Mouse (Mus musculus) thymus, postnatal 14 days (tissue): ENCODE data around the gene Cyp4f15.
A peak's percentile ranks its signal among the peaks of the same experiment; 100 is the strongest.
"Not testable (repeated sequence)": the region's sequence is repeated elsewhere in the genome, so short reads cannot be mapped to it uniquely, and the experiment has no call there.

Experiments
- DNase-seq: peaks from one replicate; pipeline ENCODE4 v3.0.0; 2021

The Cyp4f15 gene

DNA sequence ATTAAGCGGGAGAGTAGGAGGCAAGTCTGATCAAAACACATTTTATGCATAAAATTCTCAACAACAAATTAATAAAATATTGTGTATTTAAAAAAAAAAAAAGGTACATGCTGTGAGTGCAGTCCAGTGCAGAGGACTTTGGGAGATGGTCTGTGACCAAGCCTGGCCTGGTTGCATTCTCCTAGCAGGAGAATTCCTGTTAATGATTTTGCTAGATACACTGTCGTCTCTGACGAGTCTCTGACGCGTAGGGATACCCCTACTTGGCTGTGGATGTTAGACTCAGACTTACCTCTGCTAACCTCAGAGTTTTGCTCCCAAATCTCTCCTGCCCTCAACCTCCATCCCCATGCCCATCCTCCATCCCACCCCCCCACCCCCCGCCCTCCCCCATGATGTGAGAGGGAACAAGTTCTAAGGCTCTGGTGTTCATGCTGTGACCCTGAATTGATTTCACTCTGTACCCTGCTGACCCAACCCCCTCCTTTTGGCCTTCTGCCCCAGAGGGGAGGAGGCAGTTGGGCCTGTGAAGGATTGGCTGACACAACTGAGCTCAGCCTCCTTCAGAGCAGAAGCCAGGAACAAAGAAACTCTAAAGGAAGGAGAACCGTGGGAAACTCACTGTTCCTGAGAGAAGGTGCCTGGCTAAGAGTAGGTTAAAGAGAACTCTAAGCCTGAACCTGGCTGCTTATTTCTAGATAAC, at the start of gene Cyp4f15:
Gene Cyp4f15, plus strand, starts transcription at position 580 of the 703 bp plus-strand sequence.
- DNase-seq = no peak

DNA sequence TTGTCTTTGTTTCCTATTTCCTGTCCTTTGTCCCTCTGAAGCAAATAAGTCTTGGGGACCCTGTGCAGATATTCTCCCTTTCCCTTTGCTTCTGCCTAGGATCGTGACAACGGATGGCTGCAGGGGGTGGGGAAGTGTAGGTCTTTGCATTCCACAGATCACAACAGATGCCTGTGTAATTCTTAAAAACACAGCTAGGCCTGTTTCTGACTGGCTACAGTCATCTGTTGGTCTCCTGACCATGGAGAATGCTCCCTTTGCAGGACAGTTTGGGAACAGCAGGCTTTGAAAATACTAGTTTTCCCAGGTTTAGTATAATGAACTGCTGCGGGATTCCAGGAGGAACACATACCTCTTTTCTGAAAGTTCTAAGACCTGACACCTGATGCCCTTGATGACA, 49.1 kb upstream of the Cyp4f15 start:
- no peak for DNase-seq

DNA sequence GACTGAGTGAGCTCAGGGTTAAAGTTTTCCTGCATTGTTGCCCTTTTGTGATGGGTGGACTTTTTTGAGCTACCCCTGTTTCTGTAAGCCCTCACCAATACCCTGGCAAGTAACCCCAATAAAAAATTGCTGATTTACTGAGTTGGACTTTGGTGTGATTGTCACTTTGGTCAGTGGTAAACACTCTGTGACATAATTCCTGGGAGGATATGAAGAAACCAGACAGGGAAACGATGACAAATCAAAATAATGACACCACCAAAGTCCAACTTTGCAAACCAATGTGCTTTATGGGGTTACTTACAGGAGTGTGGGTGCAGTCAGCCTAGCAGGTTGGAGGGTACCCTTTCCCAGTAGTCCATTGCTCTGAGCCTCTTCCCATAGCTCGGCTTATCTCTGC, 48.3 kb upstream of the Cyp4f15 start:
- DNase-seq = no peak

DNA sequence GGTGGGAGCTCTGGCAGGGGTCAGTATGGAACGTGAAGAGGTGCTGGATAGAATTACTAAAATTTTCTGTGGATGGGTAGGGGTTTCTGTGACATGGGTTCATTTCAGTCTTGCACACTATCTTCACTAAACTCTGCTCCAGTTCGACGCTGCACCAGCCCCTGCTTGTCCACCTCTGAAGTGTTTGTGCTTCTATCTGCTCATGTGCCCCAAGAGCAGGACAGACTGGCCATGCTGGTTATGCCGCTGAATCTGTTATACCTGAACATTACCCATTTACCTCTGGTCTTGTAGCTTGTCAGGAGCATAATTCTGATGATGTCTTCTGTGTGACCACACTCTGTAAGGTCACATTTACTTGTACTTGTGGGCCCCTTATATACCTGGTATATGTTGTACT, 38.8 kb upstream of the Cyp4f15 start:
- DNase-seq = no peak

DNA sequence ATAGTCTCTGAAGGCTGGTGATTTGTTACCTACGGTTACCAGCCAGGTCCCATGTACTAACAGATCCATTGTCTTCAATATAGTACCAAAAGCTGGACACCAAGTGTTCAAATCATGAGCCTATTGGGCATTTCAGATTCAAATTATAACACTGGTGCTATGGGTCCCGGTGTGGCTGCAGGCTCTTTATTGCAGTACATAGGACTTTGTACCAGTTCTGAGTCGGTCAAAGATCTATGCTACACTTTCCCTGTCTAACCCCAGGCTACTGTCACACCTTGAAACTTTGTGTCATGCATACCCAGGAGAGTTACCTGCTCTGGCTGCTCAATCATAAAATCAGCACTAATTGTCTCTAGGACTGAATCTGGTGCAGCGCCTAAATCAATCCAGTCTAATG, 31.6 kb upstream of the Cyp4f15 start:
- no peak for DNase-seq

DNA sequence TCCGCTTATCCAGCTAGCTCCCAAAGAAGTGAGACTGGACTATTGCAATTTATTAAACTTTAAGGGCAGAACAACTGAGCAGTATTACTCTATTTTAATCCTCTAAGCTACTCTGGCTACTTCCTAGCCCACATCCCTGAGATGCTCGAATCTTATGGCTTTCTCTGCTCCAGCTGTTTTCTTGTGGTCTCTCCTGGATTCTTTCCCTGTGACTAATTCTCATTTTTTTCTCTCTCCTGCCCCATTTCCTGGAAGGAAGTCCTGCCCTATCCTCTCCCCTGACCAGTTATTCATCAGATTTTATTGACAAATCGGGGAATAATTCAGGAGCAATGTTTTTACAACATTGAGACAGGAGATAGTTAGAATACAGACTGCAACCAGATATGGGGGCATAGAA, 28.4 kb upstream of the Cyp4f15 start:
- DNase-seq = no peak

DNA sequence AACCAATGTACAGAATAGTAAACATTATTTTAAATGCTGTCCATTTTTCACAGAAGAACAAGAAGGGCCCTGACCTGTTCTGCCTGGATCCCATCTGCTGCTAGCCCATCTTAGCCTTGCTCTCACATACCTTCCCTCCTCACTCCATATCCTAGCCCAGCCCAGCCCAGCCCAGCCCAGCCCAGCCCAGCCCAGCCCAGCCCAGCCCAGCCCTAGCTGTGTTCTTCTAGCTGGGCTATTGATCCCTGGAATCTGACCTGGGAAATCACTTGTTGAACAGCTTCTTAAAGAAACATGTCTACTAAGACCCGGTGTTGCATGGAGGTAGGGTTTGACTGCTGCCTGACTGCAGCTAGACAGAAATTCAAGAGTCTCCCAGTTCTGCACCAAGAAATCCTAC, 27.2 kb upstream of the Cyp4f15 start:
- no peak for DNase-seq

DNA sequence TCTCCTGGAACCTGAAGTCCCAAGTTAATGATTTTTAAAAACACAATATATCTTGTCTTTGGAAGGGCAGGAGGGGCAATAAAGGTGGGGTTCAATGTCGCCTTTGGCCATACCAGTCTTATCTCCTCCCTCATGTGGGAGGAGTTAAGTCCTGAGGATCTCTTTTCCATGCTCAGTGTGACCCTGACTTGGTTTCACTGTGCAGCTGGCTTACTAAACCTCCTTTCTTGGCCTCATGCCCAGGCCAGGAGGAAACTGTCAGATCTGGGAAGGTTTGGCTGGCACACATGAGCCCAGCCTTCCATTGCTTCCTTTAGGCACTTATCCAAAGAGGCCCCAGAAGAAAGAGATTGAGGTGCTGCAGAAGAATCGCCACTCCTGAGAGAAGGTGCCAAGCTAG, 26.7 kb upstream of the Cyp4f15 start, which contains the start of gene Cyp4f40:
Gene Cyp4f40, plus strand, starts transcription at position 189 of the 400 bp plus-strand sequence.
- DNase-seq = no peak

DNA sequence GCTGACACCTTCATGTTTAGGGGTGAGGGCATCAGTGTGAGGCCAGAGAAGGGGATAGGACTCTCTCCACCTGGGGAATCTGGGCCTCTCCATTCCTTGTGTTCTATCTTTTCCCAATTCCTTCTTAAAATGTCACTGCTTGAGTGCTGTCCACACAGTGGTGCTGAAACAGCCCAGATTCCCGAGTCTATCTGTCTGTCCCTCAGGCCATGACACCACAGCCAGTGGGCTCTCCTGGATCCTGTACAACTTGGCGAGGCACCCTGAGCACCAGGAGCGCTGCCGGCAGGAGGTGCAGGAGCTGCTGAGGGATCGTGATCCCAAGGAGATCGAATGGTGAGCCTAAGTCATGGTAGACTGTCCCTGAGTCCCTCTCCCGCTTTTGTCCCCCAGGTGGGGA, 11.5 kb upstream of the Cyp4f15 start:
- DNase-seq = no peak

DNA sequence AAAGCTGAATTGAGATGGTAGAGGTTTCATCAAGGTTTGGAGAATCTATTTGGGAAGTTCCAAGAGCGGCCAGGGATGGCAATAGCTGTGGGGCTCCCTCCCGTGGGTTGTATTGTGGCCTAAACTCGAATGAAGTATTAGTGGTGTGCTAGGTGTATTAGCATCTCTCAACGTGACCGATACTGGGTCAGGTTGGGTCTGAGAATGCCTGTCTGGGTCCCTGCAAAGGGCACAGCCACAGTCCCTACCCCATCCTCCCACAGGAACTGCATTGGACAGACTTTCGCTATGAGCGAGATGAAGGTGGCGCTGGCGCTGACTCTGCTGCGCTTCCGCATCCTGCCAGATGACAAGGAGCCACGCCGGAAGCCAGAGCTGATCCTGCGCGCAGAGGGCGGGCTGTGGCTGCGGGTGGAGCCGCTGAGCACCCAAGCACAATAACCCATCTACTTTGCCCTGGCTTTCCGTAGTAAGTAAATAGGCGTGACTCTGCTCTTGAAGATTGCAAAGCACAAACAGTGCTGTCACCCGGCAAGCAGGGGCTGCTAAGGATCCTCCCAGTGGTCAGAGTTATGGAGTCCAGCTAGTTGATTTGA, 9.3 kb upstream of the Cyp4f15 start:
- DNase-seq = peak; percentile 42

DNA sequence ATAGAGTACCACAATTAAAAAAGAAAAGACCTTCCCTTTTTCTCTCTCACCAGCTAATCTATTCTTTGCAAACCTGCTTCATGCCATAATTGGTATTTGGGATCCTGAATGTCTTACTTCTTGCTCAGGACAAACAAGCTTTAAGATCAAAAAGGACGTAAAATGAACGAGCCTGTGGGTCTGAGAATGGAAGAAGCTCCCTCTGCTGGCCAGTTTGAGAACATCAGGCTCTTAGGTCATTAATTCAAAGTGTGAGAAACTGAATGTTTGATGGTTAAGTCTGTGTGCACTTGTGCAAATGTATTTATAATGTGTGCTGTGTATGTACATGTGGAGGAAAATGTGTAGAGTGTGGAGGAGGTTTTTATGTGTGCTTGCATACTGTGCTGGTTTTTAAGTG, 5.0 kb upstream of the Cyp4f15 start:
- DNase-seq = peak; percentile 67

DNA sequence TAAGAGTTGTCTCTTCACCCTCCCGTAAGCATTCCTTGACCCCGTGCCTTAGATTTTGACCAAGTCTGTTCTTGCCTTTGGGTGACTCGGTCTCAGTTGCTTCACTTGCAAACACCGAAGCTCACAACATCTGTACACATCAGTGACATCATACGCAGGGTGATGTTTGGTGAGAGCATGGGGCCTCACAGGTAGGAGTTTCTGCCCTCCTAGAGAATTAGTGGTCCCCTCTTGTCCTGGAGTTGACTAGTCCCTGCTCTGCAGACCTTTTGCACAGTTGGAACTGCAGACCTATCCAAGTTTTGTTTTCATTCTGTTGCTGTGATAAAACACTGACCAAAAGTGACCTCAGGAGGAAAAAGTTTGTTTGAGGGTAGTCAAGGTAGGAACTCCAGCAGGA, 1.3 kb downstream of the Cyp4f15 start:
- no peak for DNase-seq

DNA sequence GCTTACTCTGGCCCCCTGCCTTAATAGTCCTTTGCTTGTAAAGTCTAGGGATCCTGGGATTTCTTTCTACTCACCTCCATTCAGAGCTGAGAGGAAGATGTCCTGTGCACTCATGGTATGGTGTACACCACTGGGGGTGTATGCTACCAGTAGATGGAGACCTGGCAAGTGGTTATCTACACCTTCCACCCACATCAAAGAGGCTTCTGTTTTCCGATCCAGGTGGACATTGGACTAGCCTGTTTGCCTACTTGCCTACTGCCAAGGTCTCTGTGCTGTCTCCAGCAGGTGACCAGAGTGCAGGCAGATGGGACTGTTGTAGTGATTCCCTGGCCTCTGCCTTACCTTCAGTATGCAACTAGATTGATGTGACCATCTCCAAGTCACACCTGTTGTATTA, 5.5 kb downstream of the Cyp4f15 start:
- DNase-seq = no peak

DNA sequence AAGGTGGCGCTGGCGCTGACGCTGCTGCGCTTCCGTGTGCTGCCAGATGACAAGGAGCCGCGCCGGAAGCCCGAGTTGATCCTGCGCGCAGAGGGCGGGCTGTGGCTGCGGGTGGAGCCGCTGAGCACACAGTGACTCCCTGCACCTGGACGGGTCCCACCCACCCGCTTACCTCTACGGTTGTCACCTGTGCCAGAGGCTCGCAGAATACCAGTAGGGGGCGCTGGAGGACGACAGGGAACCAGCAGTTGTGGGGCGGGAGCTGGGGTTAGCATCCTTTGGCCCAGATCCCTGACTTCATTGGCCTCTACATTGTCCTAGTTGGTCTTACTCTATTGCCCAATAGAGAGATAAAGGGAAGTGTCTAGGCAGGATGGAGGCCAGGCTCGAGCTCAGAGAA, 17.4 kb downstream of the Cyp4f15 start:
- peak; percentile 53 for DNase-seq

DNA sequence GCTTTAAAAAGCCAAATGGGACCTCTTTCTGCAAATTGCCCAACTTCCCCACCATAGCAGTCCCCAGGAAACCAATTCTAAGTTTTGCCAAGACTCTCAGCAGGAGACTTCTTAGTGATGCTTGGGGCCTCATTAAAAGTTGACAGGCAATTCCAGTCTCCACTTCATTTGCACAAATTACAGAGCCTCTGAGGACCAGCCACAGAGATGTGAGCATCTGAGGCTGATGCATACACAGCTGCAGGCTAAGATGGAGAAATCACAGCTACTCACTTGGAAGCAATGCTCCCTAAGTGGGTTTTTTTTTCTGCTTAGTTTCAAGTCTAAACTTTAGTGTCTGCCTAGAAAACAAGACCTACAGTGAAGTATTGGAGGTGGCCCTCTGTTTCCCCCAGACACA, 25.1 kb downstream of the Cyp4f15 start:
- DNase-seq = not testable (repeated sequence)

DNA sequence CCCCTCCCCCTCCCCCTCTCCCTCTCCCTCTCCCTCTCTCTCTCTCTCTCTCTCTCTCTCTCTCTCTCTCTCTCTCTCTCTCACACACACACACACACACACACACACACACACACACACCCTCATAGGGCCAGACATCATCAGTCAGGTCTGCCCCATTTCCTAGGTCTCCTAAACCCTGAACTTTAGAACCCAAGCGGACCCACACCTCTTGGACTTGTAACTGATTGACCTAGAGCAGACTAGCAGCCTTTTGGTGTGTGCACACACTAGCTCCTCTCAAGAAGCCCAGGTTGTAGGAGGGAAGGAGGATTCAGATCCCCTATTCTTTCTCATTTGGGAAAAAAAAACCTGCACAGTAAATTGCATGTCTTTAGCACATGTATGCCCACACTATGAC, 36.7 kb downstream of the Cyp4f15 start:
- not testable (repeated sequence) for DNase-seq

DNA sequence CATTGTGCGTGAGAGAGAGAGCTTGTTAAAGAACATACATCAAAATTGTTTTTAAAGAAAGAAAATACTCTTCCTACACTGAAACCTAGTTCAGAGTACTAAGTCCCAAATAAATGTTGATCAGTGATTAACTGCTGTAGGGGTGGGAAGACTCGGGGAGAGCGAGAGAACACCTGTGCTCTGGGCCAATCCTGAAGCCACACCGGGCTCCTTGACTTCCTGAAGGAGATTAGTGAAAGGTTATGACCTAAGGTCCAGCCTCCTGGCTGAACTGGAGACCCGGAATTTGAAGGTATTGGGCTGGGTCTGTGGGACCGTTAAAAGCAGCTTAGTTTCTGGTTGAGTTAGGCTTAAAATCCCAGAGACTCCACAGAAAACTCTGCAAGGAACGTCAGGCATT, 37.3 kb downstream of the Cyp4f15 start:
- DNase-seq = no peak

DNA sequence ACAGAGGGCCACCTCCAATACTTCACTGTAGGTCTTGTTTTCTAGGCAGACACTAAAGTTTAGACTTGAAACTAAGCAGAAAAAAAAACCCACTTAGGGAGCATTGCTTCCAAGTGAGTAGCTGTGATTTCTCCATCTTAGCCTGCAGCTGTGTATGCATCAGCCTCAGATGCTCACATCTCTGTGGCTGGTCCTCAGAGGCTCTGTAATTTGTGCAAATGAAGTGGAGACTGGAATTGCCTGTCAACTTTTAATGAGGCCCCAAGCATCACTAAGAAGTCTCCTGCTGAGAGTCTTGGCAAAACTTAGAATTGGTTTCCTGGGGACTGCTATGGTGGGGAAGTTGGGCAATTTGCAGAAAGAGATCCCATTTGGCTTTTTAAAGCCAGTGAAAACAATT, 40.9 kb downstream of the Cyp4f15 start:
- not testable (repeated sequence) for DNase-seq

DNA sequence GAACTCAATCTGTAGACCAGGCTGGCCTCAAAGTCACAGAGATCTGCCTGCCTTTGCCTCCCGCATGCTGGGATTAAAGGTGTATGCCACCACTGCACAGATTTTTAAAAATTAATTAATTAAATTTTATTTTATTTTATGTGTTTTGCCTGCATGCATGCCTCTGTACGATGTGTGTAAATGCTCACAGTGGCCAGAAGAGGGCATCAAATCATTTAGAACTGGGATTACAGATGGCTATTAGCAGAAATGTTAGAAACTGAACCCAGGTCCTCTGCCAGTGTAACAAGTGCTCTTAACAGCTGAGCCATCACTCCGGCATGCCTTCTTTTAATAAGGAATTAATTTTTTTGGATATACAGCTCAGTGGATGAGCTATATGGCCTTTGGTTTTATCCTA, 43.6 kb downstream of the Cyp4f15 start:
- DNase-seq = no peak

DNA sequence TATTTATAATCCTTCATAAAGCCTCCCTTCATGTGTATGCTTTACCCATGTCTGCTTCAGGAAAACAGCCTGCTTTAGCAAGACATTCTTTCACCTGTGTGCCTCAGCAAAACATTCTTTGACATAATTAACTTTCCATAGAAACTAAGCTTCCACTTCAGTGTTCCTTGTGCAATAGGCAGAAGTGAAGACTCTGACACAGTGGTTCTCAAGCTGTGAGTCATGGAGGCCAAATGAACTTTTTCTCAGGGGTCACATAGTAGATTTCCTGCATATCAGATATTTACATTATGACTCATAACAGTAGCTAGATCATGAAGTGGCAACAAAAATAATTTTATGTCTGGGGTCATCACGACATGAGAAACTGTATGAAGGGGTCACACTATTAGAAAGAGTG, 53.0 kb downstream of the Cyp4f15 start:
- DNase-seq = no peak

DNA sequence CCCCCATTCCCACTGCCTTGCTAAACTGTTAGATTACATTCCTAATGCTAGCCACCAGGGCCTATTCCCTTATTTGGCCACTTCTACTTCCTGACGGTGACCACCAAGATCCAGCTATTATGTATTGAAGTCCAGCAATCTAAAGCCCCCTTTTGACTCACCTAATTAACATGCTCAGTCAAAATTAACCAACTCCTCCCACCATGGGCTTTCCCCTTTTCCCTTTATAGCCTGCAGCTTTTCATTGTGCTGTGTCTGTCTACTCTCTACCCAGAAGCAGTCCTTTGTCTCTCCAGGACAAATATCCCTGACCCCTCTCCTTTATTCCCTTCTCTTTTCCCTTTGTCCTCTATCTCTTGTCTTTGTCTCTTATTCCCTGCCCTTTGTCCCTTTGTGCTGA, 55.6 kb downstream of the Cyp4f15 start:
- no peak for DNase-seq

DNA sequence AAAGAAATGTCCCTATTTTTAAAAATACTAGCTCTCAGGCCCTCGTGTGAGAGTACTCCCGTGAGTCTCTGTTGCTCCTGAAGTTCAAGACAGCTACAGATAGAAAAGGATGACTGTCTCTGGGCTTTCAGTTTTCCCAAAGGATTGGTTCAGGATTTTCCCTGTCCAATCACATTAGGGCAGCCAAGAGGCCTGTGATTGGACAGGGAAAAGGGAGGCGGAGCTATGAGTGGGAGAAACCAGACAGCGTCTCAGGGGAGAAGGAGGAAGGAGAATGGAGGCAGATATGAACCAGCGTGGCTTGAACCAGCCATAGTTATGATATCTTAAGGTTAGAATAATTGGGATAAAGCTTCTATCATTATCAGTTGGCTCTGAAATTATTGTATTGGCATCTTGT, 65.2 kb downstream of the Cyp4f15 start:
- DNase-seq = no peak
